Mouse (Mus musculus) c-Kit-positive CD71-negative TER-119-negative erythroid progenitor cells, embryonic 14.5 days (primary cell): ENCODE measurements at regions not wholly inside any gene's neighbourhood (a gene's known extent, or its start where the extent isn't known, plus 50 kb on each side); places are given as distances from the start of the nearest gene placed in this dataset.
A peak's percentile ranks its signal among the peaks of the same experiment; 100 is the strongest.

Source experiments
- DNase-seq: peaks from one replicate; pipeline ENCODE4 v3.0.0-alpha.2; 2013; ENCODE audit warnings: low read depth

- no peak for DNase-seq
These were observed 1118.6 kb upstream of the Celf2 start for GRCm38 (mm10) chr2:8628007-8628406.

- no peak for DNase-seq
These were observed 1119.3 kb upstream of the Celf2 start for GRCm38 (mm10) chr2:8628485-8629208.

- DNase-seq: no peak
These were observed 1128.7 kb upstream of the Celf2 start for GRCm38 (mm10) chr2:8638082-8638481.

- no peak for DNase-seq
These were observed 1129.9 kb upstream of the Celf2 start for GRCm38 (mm10) chr2:8639282-8639681.

GRCm38 (mm10) chr2:8645463-8645862 is 1136.1 kb upstream of the Celf2 start:
- DNase-seq: no peak

- no peak for DNase-seq
These were observed 1151.2 kb upstream of the Celf2 start for GRCm38 (mm10) chr2:8660544-8660943.

GRCm38 (mm10) chr2:8673751-8674378 is 1164.5 kb upstream of the Celf2 start:
- peak; percentile 41 for DNase-seq

- no peak for DNase-seq
These were observed 1166.2 kb upstream of the Celf2 start for GRCm38 (mm10) chr2:8675537-8675936.

GRCm38 (mm10) chr2:8676546-8676945 is 1167.2 kb upstream of the Celf2 start:
- peak; percentile 18 for DNase-seq

- DNase-seq: peak; percentile 23
These were observed 1181.7 kb upstream of the Celf2 start for GRCm38 (mm10) chr2:8690846-8691643.

GRCm38 (mm10) chr2:8729306-8729705 is 1151.7 kb upstream of the 4930412O13Rik start:
- DNase-seq: no peak

- peak; percentile 14 for DNase-seq
These were observed 1126.9 kb upstream of the 4930412O13Rik start for GRCm38 (mm10) chr2:8754142-8754541.

- DNase-seq: no peak
These were observed 1124.5 kb upstream of the 4930412O13Rik start for GRCm38 (mm10) chr2:8756546-8756945.

- no peak for DNase-seq
These were observed 1110.4 kb upstream of the 4930412O13Rik start for GRCm38 (mm10) chr2:8770636-8771035.

- no peak for DNase-seq
These were observed 1099.7 kb upstream of the 4930412O13Rik start for GRCm38 (mm10) chr2:8781152-8781935.

GRCm38 (mm10) chr2:8782225-8782624 is 1098.8 kb upstream of the 4930412O13Rik start:
- no peak for DNase-seq

GRCm38 (mm10) chr2:8802061-8802460 is 1079.0 kb upstream of the 4930412O13Rik start:
- no peak for DNase-seq

- no peak for DNase-seq
These were observed 1071.4 kb upstream of the 4930412O13Rik start for GRCm38 (mm10) chr2:8809609-8810008.

GRCm38 (mm10) chr2:8818127-8818526 is 1062.9 kb upstream of the 4930412O13Rik start:
- no peak for DNase-seq

- DNase-seq: no peak
These were observed 1055.6 kb upstream of the 4930412O13Rik start for GRCm38 (mm10) chr2:8825406-8825805.
